Mouse (Mus musculus): ENCODE data around the gene Zbtb8os. TPM values are rescaled to one million over a fixed set of nuclear protein-coding genes. Genes with fewer than 3 reads are reported as not detected.

Zbtb8os gene
- polyA plus RNA-seq, 1 experiment from 2014 or later = 31.1 TPM

- Histone ChIP-seq H3K27me3 (replicated peaks) (peaks cover 10% of the 10 kb centered on the region; the same call in 1 of the 2 replicates), H3K4me2 (no peak overlapping the region), H3K4me3 (no peak overlapping the region), H3K9me3 (replicated peaks) (no peaks in the 10 kb centered on the region), H3K27ac (no peak overlapping the region), H3K36me3 (no peaks in the 10 kb centered on the region), H3K4me1 (peaks cover 15% of the 10 kb centered on the region), H3K9ac (no peak overlapping the region)
- 55% methylated on average over 12 of the region's 12 CpGs for WGBS (ENCODE audit: insufficient replicate concordance)
- ATAC-seq = no peak
Measured at GRCm38 (mm10) chr4:129394089-129394870, 58.8 kb downstream of the Zbtb8os start.

GRCm38 (mm10) chr4:129396960-129397359 is 61.5 kb downstream of the Zbtb8os start:
- Histone ChIP-seq H3K27me3 (replicated peaks) (peaks cover 10% of the 10 kb centered on the region; the same call in 1 of the 2 replicates), H3K9ac (no peak overlapping the region), H3K9me3 (replicated peaks) (no peaks in the 10 kb centered on the region), H3K36me3 (no peaks in the 10 kb centered on the region), H3K4me1 (peaks cover 13% of the 10 kb centered on the region), H3K4me2 (no peak overlapping the region), H3K4me3 (no peak overlapping the region), H3K27ac (no peak overlapping the region)
- ATAC-seq = no peak
- 78% methylated on average over 3 of the region's 3 CpGs for WGBS (ENCODE audit: insufficient replicate concordance)

GRCm38 (mm10) chr4:129399813-129400212 is 64.3 kb downstream of the Zbtb8os start:
- Histone ChIP-seq H3K27me3 (replicated peaks) (peaks cover 12% of the 10 kb centered on the region), H3K9ac (no peak overlapping the region), H3K36me3 (no peaks in the 10 kb centered on the region), H3K4me3 (no peak overlapping the region), H3K9me3 (replicated peaks) (no peaks in the 10 kb centered on the region), H3K4me1 (no peaks in the 10 kb centered on the region), H3K27ac (no peak overlapping the region), H3K4me2 (no peak overlapping the region)
- no peak for ATAC-seq
- 70% methylated on average over 4 of the region's 4 CpGs for WGBS (ENCODE audit: insufficient replicate concordance)

Other genes starting within 250 kb of the Zbtb8os start
- 1.9 and 2.0 TPM in 2 replicates for gene Tmem54, start 230.1 kb upstream of the Zbtb8os start, polyA plus RNA-seq (2016; fragmentation: Nextera tagmentation; extraction: Ambion mirVana)
- gene Hpca, start 213.7 kb upstream of the Zbtb8os start, polyA plus RNA-seq (2016; fragmentation: Nextera tagmentation; extraction: Ambion mirVana) = 1.9 and 2.3 TPM in 2 replicates
- gene Fndc5, start 198.7 kb upstream of the Zbtb8os start, polyA plus RNA-seq (2016; fragmentation: Nextera tagmentation; extraction: Ambion mirVana) = 1.3 and 1.8 TPM in 2 replicates
- gene S100pbp, start 146.0 kb upstream of the Zbtb8os start, polyA plus RNA-seq (2016; fragmentation: Nextera tagmentation; extraction: Ambion mirVana) = 10.9 and 12.1 TPM in 2 replicates
- 92.4 and 92.9 TPM in 2 replicates for gene Yars, start 145.9 kb upstream of the Zbtb8os start, polyA plus RNA-seq (2016; fragmentation: Nextera tagmentation; extraction: Ambion mirVana)
- 0.72 and 0.92 TPM in 2 replicates for gene C77080, start 74.3 kb upstream of the Zbtb8os start, polyA plus RNA-seq (2016; fragmentation: Nextera tagmentation; extraction: Ambion mirVana)
- gene Sync, start 48.1 kb upstream of the Zbtb8os start, polyA plus RNA-seq (2016; fragmentation: Nextera tagmentation; extraction: Ambion mirVana) = 0.13 and 0.24 TPM in 2 replicates
- 292 and 306 TPM in 2 replicates for gene Rbbp4, start 325 bp upstream of the Zbtb8os start, polyA plus RNA-seq (2016; fragmentation: Nextera tagmentation; extraction: Ambion mirVana)
- 3.1 TPM in 2 replicates for gene Zbtb8a, start 42.4 kb downstream of the Zbtb8os start, polyA plus RNA-seq (2016; fragmentation: Nextera tagmentation; extraction: Ambion mirVana)
- gene Zbtb8b, start 105.2 kb downstream of the Zbtb8os start, polyA plus RNA-seq (2016; fragmentation: Nextera tagmentation; extraction: Ambion mirVana) = 1.3 and 1.5 TPM in 2 replicates
- gene Bsdc1, start 125.9 kb downstream of the Zbtb8os start, polyA plus RNA-seq (2016; fragmentation: Nextera tagmentation; extraction: Ambion mirVana) = 36.7 and 37.4 TPM in 2 replicates
- not detected in 2 replicates for gene Tssk3, start 155.3 kb downstream of the Zbtb8os start, polyA plus RNA-seq (2016; fragmentation: Nextera tagmentation; extraction: Ambion mirVana)
- gene Fam229a, start 155.5 kb downstream of the Zbtb8os start, polyA plus RNA-seq (2016; fragmentation: Nextera tagmentation; extraction: Ambion mirVana) = not detected in 2 replicates
- gene Marcksl1, start 177.9 kb downstream of the Zbtb8os start, polyA plus RNA-seq (2016; fragmentation: Nextera tagmentation; extraction: Ambion mirVana) = 192 and 195 TPM in 2 replicates
- 140 and 145 TPM in 2 replicates for gene Hdac1, start 207.0 kb downstream of the Zbtb8os start, polyA plus RNA-seq (2016; fragmentation: Nextera tagmentation; extraction: Ambion mirVana)
- 4.1 and 5.1 TPM in 2 replicates for gene Lck, start 237.9 kb downstream of the Zbtb8os start, polyA plus RNA-seq (2016; fragmentation: Nextera tagmentation; extraction: Ambion mirVana)
- gene Fam167b, start 242.9 kb downstream of the Zbtb8os start, polyA plus RNA-seq (2016; fragmentation: Nextera tagmentation; extraction: Ambion mirVana) = 6.3 and 7.9 TPM in 2 replicates